Comparison of ENCODE assay signal across 22 mouse cellular contexts in genomic region chr3:36618181-36618580, GRCm38 (mm10). TPM values are rescaled to one million over a fixed set of nuclear protein-coding genes. Genes with fewer than 3 reads are reported as not detected.
DNase-seq lines count a peak whose midpoint lies in the region; ATAC-seq and TF ChIP-seq lines count a peak whose summit lies in the region.
"Had no signal": no experiment of that assay in that cellular context is flagged by ENCODE, and none has a peak within 500 bp of the region (broad histone marks: within the 10 kb centered on the region; RNA-seq: fewer than 3 reads in every experiment).

No protein-coding gene starts in this region.

- H3K27me3 ChIP-seq in kidney, embryonic 15.5 days, result no peaks in the 10 kb centered on the region
- H3K27me3 ChIP-seq in Patski, result no peaks in the 10 kb centered on the region
- H3K27me3 ChIP-seq in kidney, postnatal 0 days (ENCODE audit: insufficient read depth, low read length), result no peaks in the 10 kb centered on the region
- H3K27me3 ChIP-seq in forebrain, embryonic 10.5 days (ENCODE audit: poor library complexity, severe bottlenecking), result peaks cover 9% of the 10 kb centered on the region; the same call in 1 of the 2 replicates
- H3K27me3 ChIP-seq: embryonic facial prominence, embryonic 13.5 days; forebrain, embryonic 13.5 days; hindbrain, embryonic 13.5 days had no signal

- TF ChIP-seq CTCF in Patski (IDR thresholded peaks at IDR 0.05), result no peak
- TF ChIP-seq CTCF in kidney, postnatal 0 days (IDR thresholded peaks at IDR 0.05; ENCODE audit: low read depth), result no peak

- H3K9me3 ChIP-seq in kidney, embryonic 15.5 days (replicated peaks), result no peaks in the 10 kb centered on the region
- no peaks in the 10 kb centered on the region for H3K9me3 ChIP-seq in kidney, postnatal 0 days (replicated peaks; ENCODE audit: low read length)
- no peaks in the 10 kb centered on the region for H3K9me3 ChIP-seq in forebrain, embryonic 10.5 days
- H3K9me3 ChIP-seq: embryonic facial prominence, embryonic 13.5 days; forebrain, embryonic 13.5 days; hindbrain, embryonic 13.5 days had no signal

- ATAC-seq in kidney, embryonic 15.5 days (replicated peaks; ENCODE audit: low FRiP score), result no peak
- peak; percentile 61 for ATAC-seq in Patski
- ATAC-seq in kidney, postnatal 0 days (replicated peaks; ENCODE audit: low FRiP score, low read depth), result 0 out of 2 replicates have a peak, but pooled peaks have one; percentile 18
- ATAC-seq: CD4-positive, CD25-positive, alpha-beta regulatory T cell, adult 4 months; forebrain, embryonic 13.5 days had no signal

- in situ Hi-C loops in Patski (cut with MboI; ENCODE audit: low pct_unique_long_range_greater_than_20kb), result no loop called here

- no peaks in the 10 kb centered on the region for H3K36me3 ChIP-seq in kidney, embryonic 15.5 days
- H3K36me3 ChIP-seq in kidney, postnatal 0 days (ENCODE audit: insufficient read depth, low read length), result no peaks in the 10 kb centered on the region
- no peaks in the 10 kb centered on the region for H3K36me3 ChIP-seq in forebrain, embryonic 10.5 days (replicated peaks)
- H3K36me3 ChIP-seq: embryonic facial prominence, embryonic 13.5 days had no signal

- POLR2A ChIA-PET in Patski (lab: Charles Lee), result interaction anchor here (0.6 kb wide), 1 partner anchor 14 kb away, joined by 3 read pairs; no protein-coding TSS in a partner anchor

- CTCF ChIA-PET in Patski (lab: Charles Lee), result interaction anchor here (1.4 kb wide), 1 partner anchor 15 kb away, joined by 3 read pairs; no protein-coding TSS in a partner anchor

- H3K4me2 ChIP-seq in kidney, embryonic 15.5 days, result no peak overlapping the region
- no peak overlapping the region for H3K4me2 ChIP-seq in kidney, postnatal 0 days (ENCODE audit: low read length)
- H3K4me2 ChIP-seq: embryonic facial prominence, embryonic 13.5 days; forebrain, embryonic 13.5 days; hindbrain, embryonic 13.5 days; midbrain, embryonic 11.5 days had no signal

- H3K27ac ChIP-seq in kidney, embryonic 15.5 days, result no peak overlapping the region
- H3K27ac ChIP-seq in kidney, postnatal 0 days, result no peak overlapping the region
- no peak overlapping the region for H3K27ac ChIP-seq in forebrain, embryonic 10.5 days
- H3K27ac ChIP-seq: embryonic facial prominence, embryonic 13.5 days; forebrain, embryonic 13.5 days; gastrocnemius, adult 2 months; hindbrain, embryonic 13.5 days had no signal

- H3K4me1 ChIP-seq in kidney, embryonic 15.5 days, result peaks cover 7% of the 10 kb centered on the region
- H3K4me1 ChIP-seq in kidney, postnatal 0 days (replicated peaks; ENCODE audit: insufficient read depth, low read length), result no peaks in the 10 kb centered on the region
- peaks cover 13% of the 10 kb centered on the region for H3K4me1 ChIP-seq in forebrain, embryonic 10.5 days

- whole genome bisulfite sequencing in kidney, embryonic 15.5 days, result 67% methylated on average over 7 of the region's 7 CpGs
- 62% methylated on average over 7 of the region's 7 CpGs for WGBS in kidney, postnatal 0 days
- WGBS in forebrain, embryonic 10.5 days, result 77% methylated on average over 7 of the region's 7 CpGs

- H3K4me3 ChIP-seq in kidney, embryonic 15.5 days (replicated peaks), result no peak overlapping the region
- no peak overlapping the region for H3K4me3 ChIP-seq in kidney, postnatal 0 days (replicated peaks; ENCODE audit: low read depth, low read length)
- no peak overlapping the region for H3K4me3 ChIP-seq in forebrain, embryonic 10.5 days
- H3K4me3 ChIP-seq: embryonic facial prominence, embryonic 13.5 days; erythroblast, embryonic 14.5 days; forebrain, embryonic 13.5 days; gastrocnemius, adult 2 months; hindbrain, embryonic 13.5 days had no signal

- peak; percentile 5 for DNase-seq in kidney, adult 18-20 months
- peak; percentile 24 for DNase-seq in Patski (ENCODE audit: low read depth, low spot score)
- peak; percentile 7 for DNase-seq in kidney, postnatal 0 days (ENCODE audit: low spot score)
- DNase-seq in retina, postnatal 1 day, result peak; percentile 85
- no peak for DNase-seq in layer of hippocampus, adult 8-10 months (ENCODE audit: low spot score in 2 of 2)
- DNase-seq in forebrain, embryonic 10.5 days (ENCODE audit: extremely low spot score, low spot score), result no peak
- DNase-seq: cerebellum, adult 2 months; cerebellum, postnatal 25 days; embryo, embryonic 11 days; gastrocnemius, adult 2 months; layer of hippocampus, adult 9-11 months; lung, adult 2 months; lung, postnatal 14 days; right cerebral cortex, postnatal 4 days; thymus, adult 2 months had no signal

- no peak overlapping the region for H3K9ac ChIP-seq in kidney, embryonic 15.5 days
- no peak overlapping the region for H3K9ac ChIP-seq in kidney, postnatal 0 days (ENCODE audit: low read depth, low read length)
- H3K9ac ChIP-seq: embryonic facial prominence, embryonic 13.5 days; forebrain, embryonic 13.5 days; hindbrain, embryonic 13.5 days had no signal

RNA-seq across cellular contexts. Expression of gene Bbs7, which starts 4.9 kb away (rescaled TPM):
- polyA plus RNA-seq in kidney, embryonic 15.5 days (2015; fragmentation: Nextera tagmentation; extraction: Ambion mirVana), result 17.5 TPM in 2 replicates
- 12.3 TPM for polyA plus RNA-seq in Patski (2021)
- polyA plus RNA-seq in kidney, postnatal 0 days (2015; fragmentation: Nextera tagmentation; extraction: Ambion mirVana), result 14.3 and 15.1 TPM in 2 replicates
- 10 to 100 TPM; 16.1 to 24.6 (median 19.5) TPM for total RNA-seq in layer of hippocampus, adult 8-10 months (2022)
- 18.0 and 20.3 TPM in 2 replicates for polyA plus RNA-seq in forebrain, embryonic 10.5 days (2016; fragmentation: Nextera tagmentation; extraction: Ambion mirVana)

RNA-seq across cellular contexts. Expression of gene Ccna2, which starts 46.2 kb away (rescaled TPM):
- 185 and 190 TPM in 2 replicates for polyA plus RNA-seq in kidney, embryonic 15.5 days (2015; fragmentation: Nextera tagmentation; extraction: Ambion mirVana)
- polyA plus RNA-seq in Patski (2021), result 114 TPM
- 74.9 and 81.3 TPM in 2 replicates for polyA plus RNA-seq in kidney, postnatal 0 days (2015; fragmentation: Nextera tagmentation; extraction: Ambion mirVana)
- 1 to 10 TPM; 1.1 to 1.3 (median 1.2) TPM for total RNA-seq in layer of hippocampus, adult 8-10 months (2022)
- 272 and 276 TPM in 2 replicates for polyA plus RNA-seq in forebrain, embryonic 10.5 days (2016; fragmentation: Nextera tagmentation; extraction: Ambion mirVana)

Comparison
In these comparisons a context has a peak if more than half of its experiments do, and no peak if none do; other contexts are left out.
1. DNase-seq: peak in kidney, adult 18-20 months (single experiment), Patski (single experiment), kidney, postnatal 0 days (single experiment) and retina, postnatal 1 day (single experiment); none in layer of hippocampus, adult 8-10 months (0 of 2) and forebrain, embryonic 10.5 days (single experiment).